ENCODE assay signal across 33 mouse cellular contexts in genomic region chr15:26022636-26023035, GRCm38 (mm10).
"Had no signal": no experiment of that assay in that cellular context is flagged by ENCODE, and none has a peak within 500 bp of the region (broad histone marks: within the 10 kb centered on the region; RNA-seq: fewer than 3 reads in every experiment).

No protein-coding gene starts in this region.

- H3K9me3 ChIP-seq: heart, embryonic 13.5 days; heart, embryonic 15.5 days; hindbrain, embryonic 10.5 days; hindbrain, embryonic 12.5 days; hindbrain, embryonic 13.5 days; hindbrain, embryonic 15.5 days; intestine, embryonic 15.5 days; kidney, embryonic 15.5 days had no signal

- H3K27ac ChIP-seq: heart, embryonic 13.5 days; heart, embryonic 15.5 days; hindbrain, embryonic 10.5 days; hindbrain, embryonic 12.5 days; hindbrain, embryonic 13.5 days; hindbrain, embryonic 14.5 days; hindbrain, embryonic 15.5 days; hindbrain, postnatal 0 days; intestine, embryonic 15.5 days; kidney, embryonic 15.5 days; kidney, postnatal 0 days; layer of hippocampus, adult 2 months; left cerebral cortex, adult 2 months had no signal

- H3K4me3 ChIP-seq: heart, embryonic 13.5 days; heart, embryonic 15.5 days; hindbrain, embryonic 10.5 days; hindbrain, embryonic 12.5 days; hindbrain, embryonic 13.5 days; hindbrain, embryonic 15.5 days; intestine, embryonic 15.5 days; kidney, embryonic 15.5 days; layer of hippocampus, adult 2 months; left cerebral cortex, adult 2 months had no signal

- ATAC-seq: hindbrain, postnatal 0 days; inflammation-experienced regulatory T-cells, adult 6 months; intestine, embryonic 15.5 days; intestine, embryonic 16.5 days; intestine, postnatal 0 days had no signal

- H3K36me3 ChIP-seq: heart, embryonic 13.5 days; heart, embryonic 15.5 days; hindbrain, embryonic 10.5 days; hindbrain, embryonic 12.5 days; hindbrain, embryonic 13.5 days; hindbrain, embryonic 15.5 days; intestine, embryonic 15.5 days; kidney, embryonic 15.5 days had no signal

- DNase-seq: heart, postnatal 10 days; heart, postnatal 14 days; heart, postnatal 36 days; heart, postnatal 4 days; kidney, adult 11 months; kidney, adult 18-20 months; kidney, adult 2 months; kidney, adult 8-10 months; kidney, adult 9 months; kidney, postnatal 10 days; kidney, postnatal 14 days; kidney, postnatal 25 days; kidney, postnatal 36 days; kidney, postnatal 4 days; layer of hippocampus, adult 9-11 months; layer of hippocampus, postnatal 36 days had no signal

- H3K4me1 ChIP-seq: heart, embryonic 13.5 days; heart, embryonic 15.5 days; hindbrain, embryonic 10.5 days; intestine, embryonic 15.5 days had no signal

- H3K27me3 ChIP-seq: heart, embryonic 13.5 days; heart, embryonic 15.5 days; hindbrain, embryonic 12.5 days; hindbrain, embryonic 13.5 days; hindbrain, embryonic 15.5 days; intestine, embryonic 15.5 days had no signal

- H3K4me2 ChIP-seq: heart, embryonic 11.5 days; heart, embryonic 13.5 days; heart, embryonic 15.5 days; hindbrain, embryonic 12.5 days; hindbrain, embryonic 13.5 days; hindbrain, embryonic 14.5 days; hindbrain, embryonic 15.5 days; intestine, embryonic 15.5 days; kidney, embryonic 15.5 days had no signal

- H3K9ac ChIP-seq: heart, embryonic 13.5 days; heart, embryonic 15.5 days; hindbrain, embryonic 12.5 days; hindbrain, embryonic 13.5 days; hindbrain, embryonic 14.5 days; hindbrain, embryonic 15.5 days; intestine, embryonic 15.5 days; kidney, embryonic 15.5 days had no signal
